Mouse (Mus musculus): ENCODE data around the gene Dnah2. TPM values are rescaled to one million over a fixed set of nuclear protein-coding genes. Genes with fewer than 3 reads are reported as not detected.

Dnah2 gene
- polyA plus RNA-seq, 1 experiment from 2014 or later = 6.9 TPM

- Histone ChIP-seq H3K4me1 (ENCODE audit: control insufficient read depth, insufficient read depth, low read length) (no peaks in the 10 kb centered on the region), H3K9me3 (ENCODE audit: control insufficient read depth, low read length) (no peaks in the 10 kb centered on the region), H3K9ac (replicated peaks; ENCODE audit: low read depth, low read length) (no peak overlapping the region), H3K27me3 (ENCODE audit: control insufficient read depth, insufficient read depth, low read length) (no peaks in the 10 kb centered on the region), H3K4me3 (ENCODE audit: low read depth, low read length) (no peak overlapping the region), H3K27ac (ENCODE audit: low read depth, low read length) (no peak overlapping the region), H3K4me2 (ENCODE audit: low read depth, low read length) (no peak overlapping the region), H3K36me3 (ENCODE audit: control insufficient read depth, insufficient read depth, low read length) (no peaks in the 10 kb centered on the region)
- peak; percentile 63; the same call in 1 of the 2 replicates for ATAC-seq (ENCODE audit: low read depth)
- WGBS = 12% methylated on average over 6 of the region's 6 CpGs
Observed at GRCm38 (mm10) chr11:69513840-69514239, 35.1 kb downstream of the Dnah2 start.

- Histone ChIP-seq H3K9me3 (ENCODE audit: control insufficient read depth, low read length) (no peaks in the 10 kb centered on the region), H3K4me3 (ENCODE audit: low read depth, low read length) (no peak overlapping the region), H3K4me1 (ENCODE audit: control insufficient read depth, insufficient read depth, low read length) (no peaks in the 10 kb centered on the region), H3K9ac (replicated peaks; ENCODE audit: low read depth, low read length) (no peak overlapping the region; the same call in 1 of the 2 replicates), H3K36me3 (ENCODE audit: control insufficient read depth, insufficient read depth, low read length) (no peaks in the 10 kb centered on the region), H3K27ac (ENCODE audit: low read depth, low read length) (no peak overlapping the region), H3K4me2 (ENCODE audit: low read depth, low read length) (no peak overlapping the region), H3K27me3 (ENCODE audit: control insufficient read depth, insufficient read depth, low read length) (no peaks in the 10 kb centered on the region)
- no peak for ATAC-seq (ENCODE audit: low read depth)
- WGBS = 52% methylated on average over 7 of the region's 7 CpGs
Observed at GRCm38 (mm10) chr11:69510796-69511496, 38.0 kb downstream of the Dnah2 start.

DNA sequence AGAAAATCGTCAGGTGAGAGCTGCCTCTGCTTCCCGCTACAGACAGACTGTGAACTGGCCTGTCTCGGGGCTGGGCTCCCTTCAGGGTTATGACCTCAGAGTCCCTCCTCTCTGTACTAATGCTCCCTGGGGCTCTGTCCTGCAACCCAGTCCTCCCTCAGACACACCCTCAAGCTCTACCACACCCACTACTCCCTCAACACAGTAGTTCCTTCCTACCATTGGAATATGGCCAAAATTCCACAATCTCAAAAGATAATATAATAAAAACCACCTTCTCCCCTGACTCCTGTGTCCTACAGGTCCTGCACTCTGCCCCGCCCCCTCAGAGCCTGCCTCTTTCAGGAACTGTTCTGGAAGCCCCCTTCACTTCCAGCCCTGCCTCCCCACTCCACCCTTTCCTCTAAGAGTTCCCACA is 45.0 kb downstream of the Dnah2 start:
- 31% methylated on average over 4 of the region's 4 CpGs for WGBS
- Histone ChIP-seq H3K4me1 (ENCODE audit: control insufficient read depth, insufficient read depth, low read length) (no peaks in the 10 kb centered on the region), H3K4me2 (ENCODE audit: low read depth, low read length) (no peak overlapping the region), H3K4me3 (ENCODE audit: low read depth, low read length) (no peak overlapping the region), H3K27ac (ENCODE audit: low read depth, low read length) (no peak overlapping the region), H3K36me3 (ENCODE audit: control insufficient read depth, insufficient read depth, low read length) (no peaks in the 10 kb centered on the region), H3K27me3 (ENCODE audit: control insufficient read depth, insufficient read depth, low read length) (no peaks in the 10 kb centered on the region), H3K9me3 (ENCODE audit: control insufficient read depth, low read length) (no peaks in the 10 kb centered on the region), H3K9ac (replicated peaks; ENCODE audit: low read depth, low read length) (no peak overlapping the region)
- no peak for ATAC-seq (ENCODE audit: low read depth)

- Histone ChIP-seq H3K36me3 (ENCODE audit: control insufficient read depth, insufficient read depth, low read length) (no peaks in the 10 kb centered on the region), H3K4me1 (ENCODE audit: control insufficient read depth, insufficient read depth, low read length) (no peaks in the 10 kb centered on the region), H3K9ac (replicated peaks; ENCODE audit: low read depth, low read length) (no peak overlapping the region), H3K4me2 (ENCODE audit: low read depth, low read length) (no peak overlapping the region), H3K27me3 (ENCODE audit: control insufficient read depth, insufficient read depth, low read length) (no peaks in the 10 kb centered on the region), H3K4me3 (ENCODE audit: low read depth, low read length) (no peak overlapping the region), H3K27ac (ENCODE audit: low read depth, low read length) (no peak overlapping the region), H3K9me3 (ENCODE audit: control insufficient read depth, low read length) (no peaks in the 10 kb centered on the region)
- no peak for ATAC-seq (ENCODE audit: low read depth)
- 62% methylated on average over 9 of the region's 9 CpGs for WGBS
Observed at GRCm38 (mm10) chr11:69501555-69501954, 47.4 kb downstream of the Dnah2 start.

GRCm38 (mm10) chr11:69499140-69499539 is 49.8 kb downstream of the Dnah2 start:
- H3K36me3 ChIP-seq (ENCODE audit: control insufficient read depth, insufficient read depth, low read length) = no peaks in the 10 kb centered on the region
- H3K4me1 ChIP-seq (ENCODE audit: control insufficient read depth, insufficient read depth, low read length) = no peaks in the 10 kb centered on the region
- H3K9ac ChIP-seq (replicated peaks; ENCODE audit: low read depth, low read length) = no peak overlapping the region
- 88% methylated on average over 11 of the region's 11 CpGs for WGBS
- H3K4me2 ChIP-seq (ENCODE audit: low read depth, low read length) = no peak overlapping the region
- no peak overlapping the region for H3K4me3 ChIP-seq (ENCODE audit: low read depth, low read length)
- H3K9me3 ChIP-seq (ENCODE audit: control insufficient read depth, low read length) = no peaks in the 10 kb centered on the region
- no peak for ATAC-seq (ENCODE audit: low read depth)
- H3K27ac ChIP-seq (ENCODE audit: low read depth, low read length) = no peak overlapping the region
- H3K27me3 ChIP-seq (ENCODE audit: control insufficient read depth, insufficient read depth, low read length) = no peaks in the 10 kb centered on the region

DNA sequence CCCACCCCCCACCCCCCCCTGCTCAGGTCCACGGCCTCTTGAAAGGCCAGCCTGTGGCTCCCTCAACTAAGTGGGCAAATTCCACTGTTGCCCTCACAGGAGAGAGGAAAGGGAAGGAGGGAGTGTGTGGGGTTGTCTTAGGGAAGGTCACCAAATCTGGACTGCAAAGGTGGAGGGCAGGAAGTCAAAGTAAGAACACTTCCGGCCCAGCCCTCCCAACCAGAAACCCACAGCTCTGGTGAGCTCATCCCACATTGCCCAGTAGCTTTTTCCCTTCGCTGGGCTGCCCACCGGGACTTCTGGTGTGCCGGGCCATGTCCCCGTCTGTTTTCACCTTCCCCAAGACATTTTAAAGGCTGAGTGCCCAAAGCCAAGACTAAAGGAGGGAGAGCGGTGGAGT is 57.2 kb downstream of the Dnah2 start:
- no peak overlapping the region for H3K4me2 ChIP-seq (ENCODE audit: low read depth, low read length)
- 96% methylated on average over 7 of the region's 7 CpGs for WGBS
- ATAC-seq (ENCODE audit: low read depth) = no peak

DNA sequence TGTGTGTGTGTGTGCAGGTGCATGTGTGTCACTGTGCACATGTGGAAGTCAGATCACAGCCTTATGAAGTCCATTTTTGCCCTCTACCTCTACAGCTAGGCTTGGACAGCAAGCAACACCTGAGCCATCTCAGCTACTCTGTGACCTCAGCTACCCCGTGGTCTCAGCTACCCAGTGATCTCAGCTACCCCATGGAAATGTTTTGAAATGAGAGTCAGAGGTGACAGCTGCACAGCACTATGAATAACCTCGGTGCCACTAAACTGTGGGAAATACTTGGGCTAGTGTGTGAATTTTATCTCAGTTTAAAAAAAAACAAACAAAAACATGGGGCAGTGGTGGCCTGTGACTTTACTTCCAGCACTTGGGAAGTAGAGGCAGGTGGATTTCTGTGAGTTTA is 58.0 kb downstream of the Dnah2 start:
- Histone ChIP-seq H3K9ac (replicated peaks; ENCODE audit: low read depth, low read length) (no peak overlapping the region), H3K27ac (ENCODE audit: low read depth, low read length) (no peak overlapping the region), H3K9me3 (ENCODE audit: control insufficient read depth, low read length) (no peaks in the 10 kb centered on the region), H3K4me3 (ENCODE audit: low read depth, low read length) (no peak overlapping the region), H3K4me2 (ENCODE audit: low read depth, low read length) (no peak overlapping the region), H3K27me3 (ENCODE audit: control insufficient read depth, insufficient read depth, low read length) (no peaks in the 10 kb centered on the region), H3K36me3 (ENCODE audit: control insufficient read depth, insufficient read depth, low read length) (no peaks in the 10 kb centered on the region), H3K4me1 (ENCODE audit: control insufficient read depth, insufficient read depth, low read length) (no peaks in the 10 kb centered on the region)
- WGBS = 84% methylated on average over 2 of the region's 2 CpGs
- no peak for ATAC-seq (ENCODE audit: low read depth)

More for the DNA sequence above, 57.2 kb downstream of the Dnah2 start:
- Histone ChIP-seq H3K36me3 (ENCODE audit: control insufficient read depth, insufficient read depth, low read length) (no peaks in the 10 kb centered on the region), H3K4me1 (ENCODE audit: control insufficient read depth, insufficient read depth, low read length) (no peaks in the 10 kb centered on the region), H3K27me3 (ENCODE audit: control insufficient read depth, insufficient read depth, low read length) (no peaks in the 10 kb centered on the region), H3K4me3 (ENCODE audit: low read depth, low read length) (no peak overlapping the region), H3K9me3 (ENCODE audit: control insufficient read depth, low read length) (no peaks in the 10 kb centered on the region), H3K9ac (replicated peaks; ENCODE audit: low read depth, low read length) (no peak overlapping the region), H3K27ac (ENCODE audit: low read depth, low read length) (no peak overlapping the region)

DNA sequence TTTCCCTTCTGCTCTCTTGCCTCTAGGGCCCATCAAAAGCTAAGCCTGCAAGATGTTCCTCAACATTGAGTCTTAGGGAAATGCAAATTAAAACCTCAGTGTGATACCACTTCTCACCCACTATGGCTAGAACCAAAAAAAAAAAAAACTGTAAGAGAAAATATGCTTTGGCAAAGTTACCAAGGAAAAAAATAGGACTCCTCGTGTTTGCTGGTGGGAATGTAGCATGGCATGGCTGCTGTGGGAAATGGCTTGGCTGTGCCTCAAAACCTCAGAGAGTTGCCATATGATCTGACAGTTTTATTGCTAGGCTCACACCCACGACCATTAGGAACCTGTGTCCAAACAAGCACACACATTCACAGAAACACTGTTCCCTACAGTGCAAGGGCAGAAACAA is 61.4 kb downstream of the Dnah2 start:
- H3K4me1 ChIP-seq (ENCODE audit: control insufficient read depth, insufficient read depth, low read length) = no peaks in the 10 kb centered on the region
- WGBS = 76% methylated on average over 2 of the region's 2 CpGs

DNA sequence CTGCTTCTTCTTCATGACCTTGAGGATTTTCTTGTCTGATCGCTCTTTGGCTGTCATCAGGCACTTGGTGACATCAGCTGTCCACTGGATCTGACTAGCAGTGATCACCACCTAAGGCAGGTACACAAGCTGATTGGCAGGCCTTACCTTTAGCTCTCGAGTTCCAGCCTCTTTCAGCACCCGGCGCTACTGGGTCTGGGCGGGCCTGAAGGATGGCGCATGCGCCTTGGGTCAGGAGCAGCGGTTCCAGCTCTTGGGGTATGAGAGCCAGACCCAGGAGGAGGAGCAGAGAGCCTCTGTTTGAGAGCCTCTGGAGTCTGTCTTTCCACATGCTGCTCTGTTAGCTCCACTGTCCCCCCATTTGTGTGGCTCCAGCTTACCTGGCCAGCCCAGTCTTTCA is 71.3 kb downstream of the Dnah2 start:
- WGBS = 90% methylated on average over 8 of the region's 8 CpGs
- Histone ChIP-seq H3K4me3 (ENCODE audit: low read depth, low read length) (no peak overlapping the region), H3K4me1 (ENCODE audit: control insufficient read depth, insufficient read depth, low read length) (no peaks in the 10 kb centered on the region), H3K9ac (replicated peaks; ENCODE audit: low read depth, low read length) (no peak overlapping the region), H3K27me3 (ENCODE audit: control insufficient read depth, insufficient read depth, low read length) (no peaks in the 10 kb centered on the region), H3K27ac (ENCODE audit: low read depth, low read length) (no peak overlapping the region), H3K9me3 (ENCODE audit: control insufficient read depth, low read length) (no peaks in the 10 kb centered on the region), H3K36me3 (ENCODE audit: control insufficient read depth, insufficient read depth, low read length) (no peaks in the 10 kb centered on the region), H3K4me2 (ENCODE audit: low read depth, low read length) (no peak overlapping the region)
- ATAC-seq (ENCODE audit: low read depth) = no peak

More for the DNA sequence above, 61.4 kb downstream of the Dnah2 start:
- ATAC-seq (ENCODE audit: low read depth) = no peak
- H3K9ac ChIP-seq (replicated peaks; ENCODE audit: low read depth, low read length) = no peak overlapping the region
- H3K4me2 ChIP-seq (ENCODE audit: low read depth, low read length) = no peak overlapping the region
- H3K36me3 ChIP-seq (ENCODE audit: control insufficient read depth, insufficient read depth, low read length) = no peaks in the 10 kb centered on the region
- no peak overlapping the region for H3K4me3 ChIP-seq (ENCODE audit: low read depth, low read length)
- H3K27ac ChIP-seq (ENCODE audit: low read depth, low read length) = no peak overlapping the region
- H3K27me3 ChIP-seq (ENCODE audit: control insufficient read depth, insufficient read depth, low read length) = no peaks in the 10 kb centered on the region
- no peaks in the 10 kb centered on the region for H3K9me3 ChIP-seq (ENCODE audit: control insufficient read depth, low read length)
